Mouse (Mus musculus) heart, embryonic 11.5 days (tissue): ENCODE data around the gene Clca4b. TPM values are rescaled to one million over a fixed set of nuclear protein-coding genes. Genes with fewer than 3 reads are reported as not detected.

Source experiments
- ATAC-seq: fragments of 200-750 bp; cut with Nextera tagmentation; replicated peaks from 2 replicates; pipeline ENCODE4 v1.8.0; 2017; ENCODE audit warnings: moderate library complexity; ENCODE audit not compliant: insufficient number of reproducible peaks, low FRiP score, low TSS enrichment
- H3K27ac ChIP-seq: fragments of 300-500 bp; sonication (generic); 2 replicates; pipeline ENCODE4 v1.5.1; 2014; ENCODE audit warnings: mild to moderate bottlenecking, low read depth, low read length
- H3K27me3 ChIP-seq: fragments of 300-500 bp; sonication (generic); 2 replicates; pipeline ENCODE4 v1.6.1; 2014; ENCODE audit warnings: mild to moderate bottlenecking, low read length, mixed read lengths; ENCODE audit not compliant: control insufficient read depth, insufficient read depth
- H3K36me3 ChIP-seq: fragments of 300-500 bp; sonication (generic); 2 replicates; pipeline ENCODE4 v1.6.1; 2014; ENCODE audit warnings: mild to moderate bottlenecking, low read length, moderate library complexity, mixed read lengths; ENCODE audit not compliant: control insufficient read depth, insufficient read depth
- H3K4me1 ChIP-seq: fragments of 300-500 bp; sonication (generic); 2 replicates; pipeline ENCODE4 v1.6.1; 2014; ENCODE audit warnings: low read length; ENCODE audit not compliant: control insufficient read depth, insufficient read depth
- H3K4me2 ChIP-seq: fragments of 300-500 bp; sonication (generic); 2 replicates; pipeline ENCODE4 v1.6.1; 2014; ENCODE audit warnings: mild to moderate bottlenecking, moderate library complexity
- H3K4me3 ChIP-seq: fragments of 300-500 bp; sonication (generic); 2 replicates; pipeline ENCODE4 v1.5.1; 2014; ENCODE audit warnings: low read depth, low read length
- H3K9ac ChIP-seq: fragments of 300-500 bp; sonication (generic); 2 replicates; pipeline ENCODE4 v1.6.1; 2014; ENCODE audit warnings: mild to moderate bottlenecking, low read depth, low read length, moderate library complexity
- H3K9me3 ChIP-seq: fragments of 300-500 bp; sonication (generic); replicated peaks from 2 replicates; pipeline ENCODE4 v1.6.1; 2016; ENCODE audit warnings: low read length; ENCODE audit not compliant: control insufficient read depth
- WGBS: fragments of 180-500 bp; shearing (Covaris S2); extraction: QIAGEN DNeasy Blood & Tissue Kit; methylation state at CpG from one replicate; pipeline ENCODE4 v1.1.7; 2014; ENCODE audit not compliant: insufficient replicate concordance; 5-methylcytosine and 5-hydroxymethylcytosine counted together
- polyA plus RNA-seq: library from polyadenylated mRNA; unstranded; fragments of >200 nt; fragmentation: Nextera tagmentation; extraction: Ambion mirVana; gene quantifications from 2 replicates; pipeline ENCODE4 v1.2.1, GENCODE M21; 2014

Gene Clca4b
- not detected in 2 replicates for polyA plus RNA-seq

- no peak within 1 kb of the TSS for H3K9ac ChIP-seq
- no peak within 1 kb of the TSS for H3K27ac ChIP-seq
- H3K36me3 ChIP-seq: no peaks in the 10 kb centered on the region
- H3K9me3 ChIP-seq: no peaks in the 10 kb centered on the region
- no peak within 1 kb of the TSS for H3K4me2 ChIP-seq
- no peak for ATAC-seq
- H3K4me1 ChIP-seq: no peaks in the 10 kb centered on the region
- no peaks in the 10 kb centered on the region for H3K27me3 ChIP-seq
- H3K4me3 ChIP-seq: no peak within 1 kb of the TSS
These were observed at the start of gene Clca4b for GRCm38 (mm10) chr3:144932335-144932734. Gene Clca4b, minus strand, starts transcription at chr3:144932529.

DNA sequence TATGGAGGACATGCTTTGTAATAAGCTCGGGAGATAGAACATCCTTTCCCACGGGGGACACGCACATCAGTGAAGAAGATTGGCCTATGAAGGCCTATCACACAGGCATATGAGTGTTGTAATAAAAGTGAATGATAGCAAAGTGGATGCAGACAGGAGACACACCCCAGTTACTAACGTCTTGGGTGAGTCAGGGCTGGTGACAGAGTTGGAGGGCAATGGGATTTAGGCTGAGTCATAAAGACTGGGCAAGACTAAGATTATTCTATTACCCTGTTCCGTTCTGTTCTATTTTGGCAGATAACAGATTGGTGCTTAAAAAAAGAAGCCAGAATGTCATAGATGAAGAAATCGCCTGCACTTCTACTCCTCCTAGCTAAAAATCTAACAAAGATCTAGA is 48.2 kb upstream of the Clca4b start:
- 84% methylated on average over 6 of the region's 6 CpGs for WGBS
- no peaks in the 10 kb centered on the region for H3K36me3 ChIP-seq

DNA sequence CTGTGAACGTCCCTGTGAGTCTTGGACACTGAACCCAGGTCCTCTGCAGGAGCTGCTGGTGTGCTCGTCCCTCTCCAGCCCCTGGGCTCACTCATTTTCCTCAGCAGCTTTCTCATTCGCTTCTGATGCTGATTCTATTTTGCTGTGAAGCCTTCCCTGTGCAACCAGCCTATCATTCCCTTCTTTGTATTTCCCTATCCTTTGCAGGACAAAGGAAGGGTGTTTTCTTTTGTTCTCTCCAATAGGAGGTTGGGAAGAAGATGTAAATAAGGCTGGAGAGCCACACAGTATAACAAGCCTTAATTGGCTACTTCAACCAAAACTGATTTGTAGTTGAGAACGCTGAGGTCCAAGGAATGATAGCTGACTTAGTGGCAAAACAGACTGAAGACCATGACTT is 45.3 kb upstream of the Clca4b start:
- ATAC-seq: no peak
- H3K9ac ChIP-seq: no peak overlapping the region
- no peaks in the 10 kb centered on the region for H3K27me3 ChIP-seq
- no peaks in the 10 kb centered on the region for H3K9me3 ChIP-seq
- H3K27ac ChIP-seq: no peak overlapping the region
- H3K36me3 ChIP-seq: no peaks in the 10 kb centered on the region
- no peaks in the 10 kb centered on the region for H3K4me1 ChIP-seq
- H3K4me2 ChIP-seq: no peak overlapping the region
- no peak overlapping the region for H3K4me3 ChIP-seq
- WGBS: 46% methylated on average over 4 of the region's 4 CpGs

More for the DNA sequence above, 48.2 kb upstream of the Clca4b start:
- Histone ChIP-seq H3K4me3 (no peak overlapping the region), H3K9ac (no peak overlapping the region), H3K27ac (no peak overlapping the region), H3K27me3 (no peaks in the 10 kb centered on the region), H3K9me3 (no peaks in the 10 kb centered on the region), H3K4me2 (no peak overlapping the region), H3K4me1 (no peaks in the 10 kb centered on the region)
- no peak for ATAC-seq

GRCm38 (mm10) chr3:144976091-144976490 is 43.8 kb upstream of the Clca4b start:
- 42% methylated on average over 1 of the region's 1 CpGs for WGBS
- no peak for ATAC-seq

DNA sequence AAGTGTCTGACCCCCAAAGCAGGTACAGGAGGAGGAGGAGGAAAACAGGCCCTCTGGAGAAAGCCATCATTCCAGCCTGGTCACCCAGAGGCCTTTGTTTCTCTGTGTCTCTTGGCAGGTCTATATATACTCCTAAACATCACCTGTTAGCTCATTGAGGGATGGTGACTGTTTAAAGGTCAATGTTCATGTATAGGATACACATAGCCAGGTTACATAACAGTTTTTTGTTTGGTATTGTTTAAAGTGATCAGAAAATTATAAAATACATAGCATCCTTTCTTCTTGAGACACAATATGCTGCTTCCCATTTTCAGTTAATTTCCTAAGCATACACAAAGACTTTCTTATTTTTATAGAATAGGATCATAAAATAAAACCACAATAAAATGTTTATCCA is 42.6 kb upstream of the Clca4b start, which contains the start of gene Clca4a:
Clca4a (minus strand) TSS at position 101 of the 400 bp plus-strand sequence.
- H3K27me3 ChIP-seq: no peaks in the 10 kb centered on the region
- no peaks in the 10 kb centered on the region for H3K4me1 ChIP-seq
- H3K9ac ChIP-seq: no peak within 1 kb of the TSS
- no peak within 1 kb of the TSS for H3K27ac ChIP-seq
- no peak within 1 kb of the TSS for H3K4me2 ChIP-seq
- ATAC-seq: no peak
- no peak within 1 kb of the TSS for H3K4me3 ChIP-seq
- H3K36me3 ChIP-seq: no peaks in the 10 kb centered on the region
- H3K9me3 ChIP-seq: no peaks in the 10 kb centered on the region

More at GRCm38 (mm10) chr3:144976091-144976490, 43.8 kb upstream of the Clca4b start:
- Histone ChIP-seq H3K27ac (no peak overlapping the region), H3K4me3 (no peak overlapping the region), H3K9ac (no peak overlapping the region), H3K4me1 (no peaks in the 10 kb centered on the region), H3K36me3 (no peaks in the 10 kb centered on the region), H3K9me3 (no peaks in the 10 kb centered on the region), H3K4me2 (no peak overlapping the region), H3K27me3 (no peaks in the 10 kb centered on the region)

DNA sequence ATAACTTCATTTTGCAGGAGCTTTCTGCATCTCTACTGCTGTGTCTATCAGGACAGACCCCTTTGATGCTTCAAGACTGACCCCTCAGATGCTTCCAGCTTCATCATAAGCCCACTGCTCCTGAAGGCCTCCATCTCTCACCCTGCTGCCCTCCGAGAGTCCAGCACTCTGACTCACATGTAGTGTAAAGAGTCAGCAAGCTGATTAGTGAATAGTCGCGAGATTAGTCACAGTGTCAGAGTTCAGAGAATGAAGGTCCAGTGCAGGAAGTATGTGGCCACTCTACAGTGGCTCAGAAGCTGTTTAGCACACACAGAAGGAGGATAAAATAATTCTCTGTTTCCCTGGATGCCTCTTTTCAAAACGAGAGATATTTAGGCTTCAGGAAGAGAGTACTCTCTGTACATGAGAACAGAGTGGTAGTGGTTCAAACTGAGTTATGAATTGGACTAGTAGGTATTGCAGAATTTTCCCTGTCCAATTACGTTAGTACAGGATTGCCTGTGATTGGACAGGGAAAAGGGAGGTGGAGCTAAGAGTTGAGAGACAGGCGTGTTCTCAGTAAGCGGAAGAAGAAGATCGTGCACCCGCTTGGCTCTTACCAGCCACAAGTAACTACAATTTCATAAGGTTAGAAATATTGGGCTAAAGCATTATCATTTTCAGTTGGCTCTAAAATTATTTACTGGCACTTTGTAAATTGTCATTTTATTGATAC is 39.4 kb upstream of the Clca4b start:
- Histone ChIP-seq H3K27ac (no peak overlapping the region), H3K9me3 (no peaks in the 10 kb centered on the region), H3K9ac (no peak overlapping the region), H3K4me1 (no peaks in the 10 kb centered on the region), H3K4me3 (no peak overlapping the region), H3K36me3 (no peaks in the 10 kb centered on the region), H3K27me3 (no peaks in the 10 kb centered on the region), H3K4me2 (no peak overlapping the region)
- 65% methylated on average over 9 of the region's 9 CpGs for WGBS
- ATAC-seq: 0 out of 2 replicates have a peak, but pooled peaks have one; percentile 35

GRCm38 (mm10) chr3:144969755-144970154 is 37.4 kb upstream of the Clca4b start:
- Histone ChIP-seq H3K9ac (no peak overlapping the region), H3K27me3 (no peaks in the 10 kb centered on the region), H3K36me3 (no peaks in the 10 kb centered on the region), H3K9me3 (no peaks in the 10 kb centered on the region), H3K4me2 (no peak overlapping the region), H3K4me1 (no peaks in the 10 kb centered on the region), H3K4me3 (no peak overlapping the region), H3K27ac (no peak overlapping the region)
- no peak for ATAC-seq
- WGBS: 76% methylated on average over 1 of the region's 1 CpGs

DNA sequence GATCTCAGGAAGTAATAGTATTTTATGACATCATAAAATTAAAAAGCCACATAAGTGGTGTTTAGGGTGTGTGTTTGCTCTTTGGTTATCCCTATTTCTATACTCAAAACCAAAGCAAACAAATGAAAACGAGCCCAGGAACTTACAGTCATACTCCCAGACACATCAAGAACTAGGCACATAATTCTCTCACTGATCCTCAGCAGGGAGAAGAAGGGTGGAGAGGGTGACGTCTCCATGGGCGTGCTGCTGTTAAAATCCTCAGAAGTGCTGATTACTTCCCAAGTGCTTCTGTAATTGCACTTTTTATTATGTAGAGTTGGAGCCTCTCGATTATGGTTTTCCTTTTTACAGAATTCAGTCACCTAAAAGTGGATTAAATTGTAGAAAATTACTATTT is 33.7 kb upstream of the Clca4b start:
- ATAC-seq: no peak
- H3K9me3 ChIP-seq: no peaks in the 10 kb centered on the region
- no peaks in the 10 kb centered on the region for H3K36me3 ChIP-seq
- no peaks in the 10 kb centered on the region for H3K4me1 ChIP-seq
- H3K27me3 ChIP-seq: no peaks in the 10 kb centered on the region
- WGBS: 62% methylated on average over 4 of the region's 4 CpGs
- H3K9ac ChIP-seq: no peak overlapping the region
- no peak overlapping the region for H3K4me2 ChIP-seq
- H3K4me3 ChIP-seq: no peak overlapping the region
- H3K27ac ChIP-seq: no peak overlapping the region

GRCm38 (mm10) chr3:144950829-144951228 is 18.5 kb upstream of the Clca4b start:
- no peak overlapping the region for H3K4me2 ChIP-seq
- H3K4me3 ChIP-seq: no peak overlapping the region
- no peaks in the 10 kb centered on the region for H3K4me1 ChIP-seq
- WGBS: 63% methylated on average over 4 of the region's 4 CpGs
- H3K9ac ChIP-seq: no peak overlapping the region
- H3K27ac ChIP-seq: no peak overlapping the region
- H3K9me3 ChIP-seq: no peaks in the 10 kb centered on the region
- H3K36me3 ChIP-seq: no peaks in the 10 kb centered on the region
- no peak for ATAC-seq
- H3K27me3 ChIP-seq: no peaks in the 10 kb centered on the region
